In the genomic region with DNA sequence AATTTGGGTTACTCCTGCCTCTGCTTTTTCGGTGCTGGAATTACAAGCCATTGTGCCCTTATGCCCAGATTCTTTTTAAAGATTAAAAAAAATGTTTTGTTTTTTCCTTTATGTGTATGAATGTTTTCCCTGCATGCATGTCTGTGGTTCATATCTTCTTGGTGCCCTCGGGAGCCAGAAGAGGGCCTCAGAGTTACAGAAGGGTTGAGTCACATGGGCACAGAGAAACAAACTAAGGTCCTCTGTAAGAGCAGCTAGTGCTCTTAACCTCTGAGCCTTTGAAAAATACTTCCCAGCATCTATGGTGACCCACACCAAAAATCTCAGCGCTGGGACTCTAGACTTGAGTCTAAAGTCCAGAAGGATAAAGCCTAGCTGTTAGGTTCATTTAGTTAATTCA, we compare ENCODE assay signal across 8 mouse cellular contexts. TPM values are rescaled to one million over a fixed set of nuclear protein-coding genes. Genes with fewer than 3 reads are reported as not detected.
DNase-seq lines count a peak whose midpoint lies in the region; ATAC-seq lines count a peak whose summit lies in the region.

No protein-coding gene starts in this region.

- peak overlapping the region; percentile 59; the same call in 1 of the 2 replicates for H3K27ac ChIP-seq in embryonic facial prominence, embryonic 11.5 days (replicated peaks; ENCODE audit: low read depth, low read length)
- H3K27ac ChIP-seq in limb, embryonic 11.5 days (replicated peaks; ENCODE audit: low read depth, low read length): no peak overlapping the region; the same call in 1 of the 2 replicates
- H3K27ac ChIP-seq in midbrain, embryonic 10.5 days (replicated peaks): peak overlapping the region; percentile 91

- no peaks in the 10 kb centered on the region; the same call in 1 of the 2 replicates for H3K9me3 ChIP-seq in embryonic facial prominence, embryonic 11.5 days (replicated peaks; ENCODE audit: control insufficient read depth, low read length)
- H3K9me3 ChIP-seq in limb, embryonic 11.5 days (ENCODE audit: control insufficient read depth, low read length): peaks cover 4% of the 10 kb centered on the region; the same call in 1 of the 2 replicates
- peaks cover 22% of the 10 kb centered on the region; the same call in 1 of the 2 replicates for H3K9me3 ChIP-seq in midbrain, embryonic 10.5 days (replicated peaks)

- no peaks in the 10 kb centered on the region; the same call in 1 of the 2 replicates for H3K4me1 ChIP-seq in embryonic facial prominence, embryonic 11.5 days (ENCODE audit: control insufficient read depth, insufficient read depth, low read length)
- H3K4me1 ChIP-seq in limb, embryonic 11.5 days (ENCODE audit: control insufficient read depth, insufficient read depth, low read length): no peaks in the 10 kb centered on the region
- H3K4me1 ChIP-seq in midbrain, embryonic 10.5 days: peaks cover 27% of the 10 kb centered on the region

- peak overlapping the region; percentile 49 for H3K4me3 ChIP-seq in embryonic facial prominence, embryonic 11.5 days (ENCODE audit: low read depth, low read length)
- H3K4me3 ChIP-seq in limb, embryonic 11.5 days (ENCODE audit: low read depth, low read length): peak overlapping the region; percentile 69
- H3K4me3 ChIP-seq in midbrain, embryonic 10.5 days: peak overlapping the region; percentile 69

- peaks cover 13% of the 10 kb centered on the region for H3K36me3 ChIP-seq in embryonic facial prominence, embryonic 11.5 days (replicated peaks; ENCODE audit: control insufficient read depth, insufficient read depth, low read depth, low read length)
- H3K36me3 ChIP-seq in limb, embryonic 11.5 days (ENCODE audit: control insufficient read depth, insufficient read depth, low read length): peaks cover 14% of the 10 kb centered on the region
- peaks cover 33% of the 10 kb centered on the region for H3K36me3 ChIP-seq in midbrain, embryonic 10.5 days

- peak overlapping the region; percentile 78 for H3K9ac ChIP-seq in embryonic facial prominence, embryonic 11.5 days (replicated peaks; ENCODE audit: low read length)
- H3K9ac ChIP-seq in limb, embryonic 11.5 days (ENCODE audit: low read length): peak overlapping the region; percentile 44; the same call in 1 of the 2 replicates

- peak; percentile 89 for DNase-seq in heart, adult 11 months
- no peak for DNase-seq in heart, adult 8-10 months (ENCODE audit: low spot score)
- DNase-seq in NIH3T3 (ENCODE audit: low read depth): peak; percentile 75
- no peak for DNase-seq in embryonic facial prominence, embryonic 11.5 days (ENCODE audit: low spot score)
- no peak for DNase-seq in limb, embryonic 11.5 days (ENCODE audit: low spot score)
- DNase-seq in midbrain, embryonic 10.5 days (ENCODE audit: low spot score): no peak
- DNase-seq in thymus, adult 18-20 months: peak; percentile 17 to 64

- peak overlapping the region; percentile 57 for H3K4me2 ChIP-seq in embryonic facial prominence, embryonic 11.5 days (ENCODE audit: low read depth, low read length)
- peak overlapping the region; percentile 53 for H3K4me2 ChIP-seq in limb, embryonic 11.5 days (ENCODE audit: low read depth, severe bottlenecking)

- no peaks in the 10 kb centered on the region for H3K27me3 ChIP-seq in embryonic facial prominence, embryonic 11.5 days (ENCODE audit: control insufficient read depth, insufficient read depth, low read length)
- H3K27me3 ChIP-seq in limb, embryonic 11.5 days (ENCODE audit: control insufficient read depth, insufficient read depth, low read length): no peaks in the 10 kb centered on the region
- H3K27me3 ChIP-seq in midbrain, embryonic 10.5 days (ENCODE audit: low read depth, poor library complexity, severe bottlenecking): no peaks in the 10 kb centered on the region

- 23% methylated on average over 3 of the region's 3 CpGs for WGBS in embryonic facial prominence, embryonic 11.5 days
- WGBS in limb, embryonic 11.5 days: 14% methylated on average over 3 of the region's 3 CpGs
- WGBS in midbrain, embryonic 10.5 days: 28% methylated on average over 3 of the region's 3 CpGs

- ATAC-seq in embryonic facial prominence, embryonic 11.5 days (replicated peaks; ENCODE audit: insufficient number of reproducible peaks, low FRiP score, low TSS enrichment, low read depth): no peak
- ATAC-seq in hematopoietic stem cell, adult 5-6 weeks (replicated peaks in 1 of 2; ENCODE audit: insufficient read depth in 1 of 2, low FRiP score in 2 of 2, low TSS enrichment in 1 of 2, low read depth in 1 of 2, poor library complexity in 2 of 2, severe bottlenecking in 2 of 2): peak; percentile 56 to 63
- no peak for ATAC-seq in limb, embryonic 11.5 days (ENCODE audit: insufficient number of reproducible peaks, low FRiP score, low TSS enrichment, low read depth)

RNA-seq across cellular contexts. Expression of gene Exo5, which starts 0.6 kb away (rescaled TPM):
- 1 to 10 TPM; 2.6 to 3.4 (median 2.9) TPM for total RNA-seq in heart, adult 8-10 months (2022)
- 34.6 and 37.4 TPM in 2 replicates for polyA plus RNA-seq in embryonic facial prominence, embryonic 11.5 days (2014; fragmentation: Nextera tagmentation; extraction: Ambion mirVana)
- total RNA-seq in hematopoietic stem cell, adult 5-6 weeks (2017): 26.9 and 27.3 TPM in 2 replicates
- polyA plus RNA-seq in limb, embryonic 11.5 days (2014; fragmentation: Nextera tagmentation; extraction: Ambion mirVana): 34.4 and 37.5 TPM in 2 replicates
- 36.6 and 39.0 TPM in 2 replicates for polyA plus RNA-seq in midbrain, embryonic 10.5 days (2016; fragmentation: Nextera tagmentation; extraction: Ambion mirVana)

RNA-seq across cellular contexts. Expression of gene Zfp69, which starts 26.1 kb away (rescaled TPM):
- 1 to 10 TPM in 2 of 4 experiments, under 1 TPM in 2; 0.69 to 1.7 (median 1.2) TPM for total RNA-seq in heart, adult 8-10 months (2022)
- polyA plus RNA-seq in embryonic facial prominence, embryonic 11.5 days (2014; fragmentation: Nextera tagmentation; extraction: Ambion mirVana): 9.9 TPM in 2 replicates
- total RNA-seq in hematopoietic stem cell, adult 5-6 weeks (2017): 4.2 and 4.3 TPM in 2 replicates
- polyA plus RNA-seq in limb, embryonic 11.5 days (2014; fragmentation: Nextera tagmentation; extraction: Ambion mirVana): 11.0 and 11.6 TPM in 2 replicates
- polyA plus RNA-seq in midbrain, embryonic 10.5 days (2016; fragmentation: Nextera tagmentation; extraction: Ambion mirVana): 9.4 and 10.3 TPM in 2 replicates

Comparison
In these comparisons a context has a peak if more than half of its experiments do, and no peak if none do; other contexts are left out.
1. DNase-seq: peak in heart, adult 11 months (single experiment), NIH3T3 (single experiment) and thymus, adult 18-20 months (2 of 2); none in heart, adult 8-10 months (single experiment), embryonic facial prominence, embryonic 11.5 days (single experiment), limb, embryonic 11.5 days (single experiment) and midbrain, embryonic 10.5 days (single experiment).
2. ATAC-seq: peak in hematopoietic stem cell, adult 5-6 weeks (2 of 2); none in embryonic facial prominence, embryonic 11.5 days (single experiment) and limb, embryonic 11.5 days (single experiment).
3. Peak in every context shown above with its lines, with median percentiles within 50 percentile points of each other: H3K4me3 ChIP-seq.